Mouse (Mus musculus) retina, adult 2 months (tissue): ENCODE measurements around the gene Mkln1.

ENCODE experiments used
- DNase-seq: peaks from one replicate; pipeline ENCODE4 v3.0.0-alpha.2; 2012; ENCODE audit warnings: low read depth, low spot score

Gene Mkln1

GRCm38 (mm10) chr6:31398431-31399205, at the start of gene Mkln1:
Gene Mkln1, plus strand, starts transcription at chr6:31398735.
- DNase-seq, result peak; percentile 61

- DNase-seq, result no peak
Measured at GRCm38 (mm10) chr6:31356444-31357191, 41.9 kb upstream of the Mkln1 start.

GRCm38 (mm10) chr6:31357286-31357685, 41.2 kb upstream of the Mkln1 start:
- no peak for DNase-seq

- DNase-seq, result no peak
Measured at GRCm38 (mm10) chr6:31362617-31363016, 35.9 kb upstream of the Mkln1 start.

- no peak for DNase-seq
Measured at GRCm38 (mm10) chr6:31364399-31364798, 34.1 kb upstream of the Mkln1 start.

- no peak for DNase-seq
Measured at GRCm38 (mm10) chr6:31367947-31368346, 30.6 kb upstream of the Mkln1 start.

- no peak for DNase-seq
Measured at GRCm38 (mm10) chr6:31368559-31368958, 30.0 kb upstream of the Mkln1 start.

- no peak for DNase-seq
Measured at GRCm38 (mm10) chr6:31369875-31370274, 28.7 kb upstream of the Mkln1 start.

- no peak for DNase-seq
Measured at GRCm38 (mm10) chr6:31370550-31371061, 27.9 kb upstream of the Mkln1 start.

- DNase-seq, result no peak
Measured at GRCm38 (mm10) chr6:31371140-31371539, 27.4 kb upstream of the Mkln1 start.

- no peak for DNase-seq
Measured at GRCm38 (mm10) chr6:31372620-31373019, 25.9 kb upstream of the Mkln1 start.

- DNase-seq, result no peak
Measured at GRCm38 (mm10) chr6:31373084-31373673, 25.4 kb upstream of the Mkln1 start.

GRCm38 (mm10) chr6:31382989-31383388, 15.5 kb upstream of the Mkln1 start:
- DNase-seq, result no peak

- DNase-seq, result no peak
Measured at GRCm38 (mm10) chr6:31384794-31385193, 13.7 kb upstream of the Mkln1 start.

GRCm38 (mm10) chr6:31385281-31386145, 13.0 kb upstream of the Mkln1 start:
- no peak for DNase-seq

- no peak for DNase-seq
Measured at GRCm38 (mm10) chr6:31389716-31390115, 8.8 kb upstream of the Mkln1 start.

GRCm38 (mm10) chr6:31390243-31390981, 8.1 kb upstream of the Mkln1 start:
- no peak for DNase-seq

GRCm38 (mm10) chr6:31392871-31393270, 5.7 kb upstream of the Mkln1 start:
- DNase-seq, result no peak

- DNase-seq, result no peak
Measured at GRCm38 (mm10) chr6:31396118-31396517, 2.4 kb upstream of the Mkln1 start.

GRCm38 (mm10) chr6:31397308-31397707, 1.2 kb upstream of the Mkln1 start:
- no peak for DNase-seq
